Mouse (Mus musculus): Measurements from ENCODE around the gene Mlx. TPM values are rescaled to one million over a fixed set of nuclear protein-coding genes. Genes with fewer than 3 reads are reported as not detected.
"Not testable (repeated sequence)": the region's sequence is repeated elsewhere in the genome, so short reads cannot be mapped to it uniquely, and the experiment has no call there.

Mlx gene
- polyA plus RNA-seq, 1 experiment from 2014 or later, result 52.0 TPM

- Histone ChIP-seq H3K36me3 (peaks cover 17% of the 10 kb centered on the region), H3K9me3 (replicated peaks) (no peaks in the 10 kb centered on the region), H3K27ac (replicated peaks) (no peak overlapping the region), H3K27me3 (no peaks in the 10 kb centered on the region), H3K4me3 (replicated peaks) (no peak overlapping the region), H3K9ac (no peak overlapping the region), H3K4me2 (replicated peaks) (no peak overlapping the region), H3K4me1 (no peaks in the 10 kb centered on the region)
- no peak for ATAC-seq (ENCODE audit: insufficient number of reproducible peaks, low FRiP score, low TSS enrichment, low read depth)
- 67% methylated on average over 4 of the region's 4 CpGs for WGBS
These were observed 22.3 kb downstream of the Mlx start for GRCm38 (mm10) chr11:101109351-101109750.

GRCm38 (mm10) chr11:101110708-101111107 is 23.6 kb downstream of the Mlx start:
- no peak overlapping the region for H3K4me3 ChIP-seq (replicated peaks)
- no peak overlapping the region for H3K4me2 ChIP-seq (replicated peaks)
- no peaks in the 10 kb centered on the region for H3K27me3 ChIP-seq
- H3K36me3 ChIP-seq, result 0 out of 2 replicates have a peak, but pooled peaks cover 7% of the 10 kb centered on the region
- ATAC-seq (ENCODE audit: insufficient number of reproducible peaks, low FRiP score, low TSS enrichment, low read depth), result no peak
- H3K9me3 ChIP-seq (replicated peaks), result no peaks in the 10 kb centered on the region
- 0 out of 2 replicates have a peak, but pooled peaks cover 7% of the 10 kb centered on the region for H3K4me1 ChIP-seq
- no peak overlapping the region for H3K9ac ChIP-seq
- 64% methylated on average over 5 of the region's 5 CpGs for WGBS
- H3K27ac ChIP-seq (replicated peaks), result no peak overlapping the region

GRCm38 (mm10) chr11:101111178-101111577 is 24.1 kb downstream of the Mlx start:
- 0 out of 2 replicates have a peak, but pooled peaks cover 5% of the 10 kb centered on the region for H3K36me3 ChIP-seq
- no peak overlapping the region for H3K27ac ChIP-seq (replicated peaks)
- H3K9ac ChIP-seq, result no peak overlapping the region
- H3K27me3 ChIP-seq, result no peaks in the 10 kb centered on the region
- 0 out of 2 replicates have a peak, but pooled peaks cover 12% of the 10 kb centered on the region for H3K4me1 ChIP-seq
- H3K4me2 ChIP-seq (replicated peaks), result no peak overlapping the region
- 86% methylated on average over 4 of the region's 4 CpGs for WGBS
- H3K9me3 ChIP-seq (replicated peaks), result no peaks in the 10 kb centered on the region
- H3K4me3 ChIP-seq (replicated peaks), result no peak overlapping the region
- ATAC-seq (ENCODE audit: insufficient number of reproducible peaks, low FRiP score, low TSS enrichment, low read depth), result no peak

- no peak for ATAC-seq (ENCODE audit: insufficient number of reproducible peaks, low FRiP score, low TSS enrichment, low read depth)
These were observed 25.1 kb downstream of the Mlx start for GRCm38 (mm10) chr11:101112186-101112585.

GRCm38 (mm10) chr11:101115564-101115963 is 28.5 kb downstream of the Mlx start:
- Histone ChIP-seq H3K4me3 (replicated peaks) (no peak overlapping the region), H3K27me3 (no peaks in the 10 kb centered on the region), H3K27ac (replicated peaks) (peak overlapping the region; percentile 58), H3K9me3 (replicated peaks) (no peaks in the 10 kb centered on the region), H3K4me1 (peaks cover 33% of the 10 kb centered on the region), H3K4me2 (replicated peaks) (no peak overlapping the region), H3K9ac (no peak overlapping the region), H3K36me3 (0 out of 2 replicates have a peak, but pooled peaks cover 5% of the 10 kb centered on the region)
- 65% methylated on average over 2 of the region's 2 CpGs for WGBS
- ATAC-seq (ENCODE audit: insufficient number of reproducible peaks, low FRiP score, low TSS enrichment, low read depth), result no peak

More at GRCm38 (mm10) chr11:101112186-101112585, 25.1 kb downstream of the Mlx start:
- WGBS, result 85% methylated on average over 3 of the region's 3 CpGs
- Histone ChIP-seq H3K9ac (no peak overlapping the region), H3K36me3 (0 out of 2 replicates have a peak, but pooled peaks cover 5% of the 10 kb centered on the region), H3K4me1 (0 out of 2 replicates have a peak, but pooled peaks cover 17% of the 10 kb centered on the region), H3K4me3 (replicated peaks) (no peak overlapping the region), H3K9me3 (replicated peaks) (no peaks in the 10 kb centered on the region), H3K4me2 (replicated peaks) (no peak overlapping the region), H3K27me3 (no peaks in the 10 kb centered on the region), H3K27ac (replicated peaks) (no peak overlapping the region)

GRCm38 (mm10) chr11:101118105-101118504 is 31.0 kb downstream of the Mlx start:
- Histone ChIP-seq H3K9ac (peak overlapping the region; percentile 96), H3K4me2 (replicated peaks) (peak overlapping the region; percentile 82), H3K27ac (replicated peaks) (peak overlapping the region; percentile 34; the same call in 1 of the 2 replicates), H3K9me3 (replicated peaks) (no peaks in the 10 kb centered on the region), H3K4me3 (replicated peaks) (peak overlapping the region; percentile 99), H3K4me1 (peaks cover 40% of the 10 kb centered on the region), H3K36me3 (peaks cover 16% of the 10 kb centered on the region), H3K27me3 (no peaks in the 10 kb centered on the region)
- WGBS, result 35% methylated on average over 4 of the region's 4 CpGs
- no peak for ATAC-seq (ENCODE audit: insufficient number of reproducible peaks, low FRiP score, low TSS enrichment, low read depth)

- Histone ChIP-seq H3K27ac (replicated peaks) (peak overlapping the region; percentile 93), H3K4me3 (replicated peaks) (peak overlapping the region; percentile 99), H3K9me3 (replicated peaks) (no peaks in the 10 kb centered on the region), H3K36me3 (peaks cover 24% of the 10 kb centered on the region), H3K9ac (peak overlapping the region; percentile 96), H3K27me3 (no peaks in the 10 kb centered on the region), H3K4me2 (replicated peaks) (peak overlapping the region; percentile 82), H3K4me1 (peaks cover 40% of the 10 kb centered on the region)
- WGBS, result under 1% methylated on average over 39 of the region's 39 CpGs
- peak; percentile 80 for ATAC-seq (ENCODE audit: insufficient number of reproducible peaks, low FRiP score, low TSS enrichment, low read depth)
These were observed 32.2 kb downstream of the Mlx start for GRCm38 (mm10) chr11:101119131-101119760.

- Histone ChIP-seq H3K4me2 (replicated peaks) (peak within 1 kb of the TSS; percentile 82), H3K36me3 (peaks cover 27% of the 10 kb centered on the region), H3K9ac (peak within 1 kb of the TSS; percentile 96), H3K9me3 (replicated peaks) (no peaks in the 10 kb centered on the region), H3K27me3 (no peaks in the 10 kb centered on the region), H3K4me3 (replicated peaks) (peak within 1 kb of the TSS; percentile 99), H3K4me1 (peaks cover 36% of the 10 kb centered on the region), H3K27ac (replicated peaks) (peak within 1 kb of the TSS; percentile 93)
- under 1% methylated on average over 61 of the region's 61 CpGs for WGBS
- peak; percentile 94 for ATAC-seq (ENCODE audit: insufficient number of reproducible peaks, low FRiP score, low TSS enrichment, low read depth)
These were observed 32.9 kb downstream of the Mlx start, which contains the start of the genes Retreg3 and Tubg1 for GRCm38 (mm10) chr11:101119761-101120544. TSS of gene Retreg3 (minus strand) at chr11:101119893. TSS of gene Tubg1 (plus strand) at chr11:101119938.

- Histone ChIP-seq H3K4me1 (peaks cover 33% of the 10 kb centered on the region), H3K36me3 (peaks cover 34% of the 10 kb centered on the region), H3K4me2 (replicated peaks) (peak overlapping the region; percentile 82), H3K9me3 (replicated peaks) (no peaks in the 10 kb centered on the region), H3K27ac (replicated peaks) (peak overlapping the region; percentile 93), H3K27me3 (no peaks in the 10 kb centered on the region), H3K4me3 (replicated peaks) (peak overlapping the region; percentile 99), H3K9ac (peak overlapping the region; percentile 63)
- WGBS, result 18% methylated on average over 19 of the region's 19 CpGs
- ATAC-seq (ENCODE audit: insufficient number of reproducible peaks, low FRiP score, low TSS enrichment, low read depth), result no peak
These were observed 33.6 kb downstream of the Mlx start for GRCm38 (mm10) chr11:101120545-101121188.

GRCm38 (mm10) chr11:101124494-101124893 is 37.4 kb downstream of the Mlx start:
- H3K4me3 ChIP-seq (replicated peaks), result not testable (repeated sequence)
- H3K36me3 ChIP-seq, result peaks cover 51% of the 10 kb centered on the region

GRCm38 (mm10) chr11:101125008-101125407 is 37.9 kb downstream of the Mlx start:
- not testable (repeated sequence) for H3K4me3 ChIP-seq (replicated peaks); H3K27me3 ChIP-seq; H3K9ac ChIP-seq; ATAC-seq (ENCODE audit: insufficient number of reproducible peaks, low FRiP score, low TSS enrichment, low read depth); H3K4me1 ChIP-seq; H3K9me3 ChIP-seq (replicated peaks); H3K27ac ChIP-seq (replicated peaks); H3K4me2 ChIP-seq (replicated peaks)
- 97% methylated on average over 9 of the region's 9 CpGs for WGBS
- peaks cover 51% of the 10 kb centered on the region for H3K36me3 ChIP-seq

More at GRCm38 (mm10) chr11:101124494-101124893, 37.4 kb downstream of the Mlx start:
- WGBS, result 92% methylated on average over 8 of the region's 8 CpGs
- H3K27ac ChIP-seq (replicated peaks); H3K9ac ChIP-seq; H3K27me3 ChIP-seq; H3K4me2 ChIP-seq (replicated peaks); ATAC-seq (ENCODE audit: insufficient number of reproducible peaks, low FRiP score, low TSS enrichment, low read depth); H3K4me1 ChIP-seq; H3K9me3 ChIP-seq (replicated peaks): not testable (repeated sequence)
